Mouse (Mus musculus) limb, embryonic 14.5 days (tissue): Measurements from ENCODE around the gene Smg9. TPM values are rescaled to one million over a fixed set of nuclear protein-coding genes. Genes with fewer than 3 reads are reported as not detected.

Source experiments
- ATAC-seq: fragments of 200-750 bp; cut with Nextera tagmentation; 2 replicates; pipeline ENCODE4 v1.8.0; 2017; ENCODE audit warnings: low read depth, moderate number of reproducible peaks, moderate TSS enrichment; ENCODE audit not compliant: low FRiP score
- DNase-seq: peaks from one replicate; pipeline ENCODE4 v3.0.0-alpha.2; 2015; ENCODE audit warnings: low spot score
- H3K27ac ChIP-seq: fragments of 300-500 bp; sonication (generic); replicated peaks from 2 replicates; pipeline ENCODE4 v1.5.1; 2014; ENCODE audit warnings: low read depth, mild to moderate bottlenecking, low read length, moderate library complexity, mixed read lengths
- H3K27me3 ChIP-seq: fragments of 300-500 bp; sonication (generic); 2 replicates; pipeline ENCODE4 v1.6.1; 2014; ENCODE audit warnings: low read length, mixed read lengths; ENCODE audit not compliant: control insufficient read depth, insufficient read depth
- H3K36me3 ChIP-seq: fragments of 300-500 bp; sonication (generic); 2 replicates; pipeline ENCODE4 v1.6.1; 2014; ENCODE audit warnings: mild to moderate bottlenecking, low read length, moderate library complexity, mixed read lengths; ENCODE audit not compliant: control insufficient read depth, insufficient read depth
- H3K4me1 ChIP-seq: fragments of 300-500 bp; sonication (generic); 2 replicates; pipeline ENCODE4 v1.6.1; 2014; ENCODE audit warnings: antibody characterized with exemption, low read length, mixed read lengths; ENCODE audit not compliant: control insufficient read depth, insufficient read depth
- H3K4me2 ChIP-seq: fragments of 300-500 bp; sonication (generic); replicated peaks from 2 replicates; pipeline ENCODE4 v1.6.1; 2014; ENCODE audit warnings: low read depth, mild to moderate bottlenecking, low read length, moderate library complexity; ENCODE audit not compliant: severe bottlenecking
- H3K4me3 ChIP-seq: fragments of 300-500 bp; sonication (generic); replicated peaks from 2 replicates; pipeline ENCODE4 v1.5.1; 2014; ENCODE audit warnings: low read length
- H3K9ac ChIP-seq: fragments of 300-500 bp; sonication (generic); 2 replicates; pipeline ENCODE4 v1.6.1; 2014; ENCODE audit warnings: mild to moderate bottlenecking, low read depth, low read length, moderate library complexity; ENCODE audit not compliant: severe bottlenecking
- H3K9me3 ChIP-seq: fragments of 300-500 bp; sonication (generic); 2 replicates; pipeline ENCODE4 v1.6.1; 2016; ENCODE audit warnings: low read length; ENCODE audit not compliant: control insufficient read depth
- POLR2A ChIP-seq: fragments of 200-500 bp; IDR thresholded peaks from 2 replicates; pipeline ENCODE4 v1.8.0; 2012; ENCODE audit warnings: inconsistent platforms, mild to moderate bottlenecking, moderate library complexity, borderline replicate concordance; ENCODE audit not compliant: insufficient read depth, insufficient read length; ENCODE audit errors: extremely low read depth
- WGBS: fragments of 180-500 bp; shearing (Covaris S2); extraction: QIAGEN DNeasy Blood & Tissue Kit; methylation state at CpG from one replicate; pipeline ENCODE4 v1.1.7; 2014; 5-methylcytosine and 5-hydroxymethylcytosine counted together
- polyA plus RNA-seq, 2 experiments: library from polyadenylated mRNA; depleted of rRNA in 1 of 2; stranded (reverse) in 1 of 2; unstranded in 1 of 2; fragments of >200 nt; fragmentation: Nextera tagmentation in 1 of 2; extraction: Ambion mirVana in 1 of 2; gene quantifications; 2 replicates each; pipeline versions ENCODE4 v1.2.1 to v1.2.3; 2012 to 2014

The Smg9 gene
- polyA plus RNA-seq, 2 experiments, result 23.2 to 44.3 TPM

- no peak overlapping the region for H3K27ac ChIP-seq
- no peaks in the 10 kb centered on the region for H3K9me3 ChIP-seq
- H3K4me2 ChIP-seq, result no peak overlapping the region
- no peaks in the 10 kb centered on the region for H3K4me1 ChIP-seq
- no peak overlapping the region for H3K4me3 ChIP-seq
- DNase-seq (no peak), ATAC-seq (no peak)
- no peak for TF ChIP-seq POLR2A
- WGBS, result 88% methylated on average over 9 of the region's 9 CpGs
- no peaks in the 10 kb centered on the region for H3K27me3 ChIP-seq
- no peaks in the 10 kb centered on the region for H3K36me3 ChIP-seq
- no peak overlapping the region for H3K9ac ChIP-seq
Observed at GRCm38 (mm10) chr7:24445266-24445926, 46.0 kb downstream of the Smg9 start.

GRCm38 (mm10) chr7:24446697-24447340, 47.4 kb downstream of the Smg9 start:
- H3K27ac ChIP-seq, result no peak overlapping the region
- no peaks in the 10 kb centered on the region for H3K9me3 ChIP-seq
- H3K4me1 ChIP-seq, result no peaks in the 10 kb centered on the region
- no peaks in the 10 kb centered on the region for H3K36me3 ChIP-seq
- H3K4me3 ChIP-seq, result no peak overlapping the region
- DNase-seq (no peak), ATAC-seq (no peak)
- no peak overlapping the region for H3K4me2 ChIP-seq
- TF ChIP-seq POLR2A, result no peak
- 69% methylated on average over 7 of the region's 7 CpGs for WGBS
- H3K27me3 ChIP-seq, result no peaks in the 10 kb centered on the region
- no peak overlapping the region for H3K9ac ChIP-seq

- H3K9ac ChIP-seq, result no peak overlapping the region
- H3K27ac ChIP-seq, result no peak overlapping the region
- TF ChIP-seq POLR2A, result no peak
- DNase-seq, result no peak
- no peaks in the 10 kb centered on the region for H3K36me3 ChIP-seq
- no peak for ATAC-seq
- H3K27me3 ChIP-seq, result no peaks in the 10 kb centered on the region
- H3K4me2 ChIP-seq, result no peak overlapping the region
- no peaks in the 10 kb centered on the region for H3K4me1 ChIP-seq
- H3K4me3 ChIP-seq, result no peak overlapping the region
- no peaks in the 10 kb centered on the region for H3K9me3 ChIP-seq
- 57% methylated on average over 14 of the region's 14 CpGs for WGBS
Observed at GRCm38 (mm10) chr7:24448782-24449517, 49.5 kb downstream of the Smg9 start.

GRCm38 (mm10) chr7:24450585-24451017, 51.2 kb downstream of the Smg9 start:
- Histone ChIP-seq H3K27ac (no peak overlapping the region), H3K4me2 (no peak overlapping the region), H3K36me3 (no peaks in the 10 kb centered on the region), H3K9ac (no peak overlapping the region), H3K4me1 (no peaks in the 10 kb centered on the region), H3K27me3 (no peaks in the 10 kb centered on the region), H3K9me3 (no peaks in the 10 kb centered on the region), H3K4me3 (no peak overlapping the region)
- 58% methylated on average over 9 of the region's 9 CpGs for WGBS
- DNase-seq (no peak), ATAC-seq (no peak)
- no peak for TF ChIP-seq POLR2A

- no peaks in the 10 kb centered on the region for H3K9me3 ChIP-seq
- DNase-seq (no peak), ATAC-seq (no peak)
- H3K9ac ChIP-seq, result no peak within 1 kb of the TSS
- no peak for TF ChIP-seq POLR2A
- no peaks in the 10 kb centered on the region for H3K36me3 ChIP-seq
- no peak within 1 kb of the TSS for H3K27ac ChIP-seq
- no peaks in the 10 kb centered on the region for H3K4me1 ChIP-seq
- H3K27me3 ChIP-seq, result no peaks in the 10 kb centered on the region
- 75% methylated on average over 9 of the region's 9 CpGs for WGBS
- no peak within 1 kb of the TSS for H3K4me3 ChIP-seq
- H3K4me2 ChIP-seq, result no peak within 1 kb of the TSS
Observed at GRCm38 (mm10) chr7:24451855-24452311, 52.5 kb downstream of the Smg9 start, which contains the start of gene Irgc1. Gene Irgc1, minus strand, starts transcription at chr7:24452297.
